Mouse (Mus musculus) spleen, adult 2 months (tissue): ENCODE measurements around the gene Acot13.

Experiments
- CTCF ChIP-seq: fragments of 200-500 bp; IDR thresholded peaks from 2 replicates; pipeline ENCODE4 v1.5.1; 2011; ENCODE audit warnings: mild to moderate bottlenecking, inconsistent platforms; ENCODE audit not compliant: insufficient read depth, insufficient read length, insufficient replicate concordance; ENCODE audit errors: extremely low read depth
- POLR2A ChIP-seq: fragments of 200-500 bp; IDR thresholded peaks from 2 replicates; pipeline ENCODE4 v1.6.1; 2011; ENCODE audit warnings: low read depth, low read length, inconsistent platforms

GRCm38 (mm10) chr13:24880208-24880607, 48.9 kb upstream of the Acot13 start:
- TF ChIP-seq CTCF (no peak), POLR2A (no peak)
